Mouse (Mus musculus) ES-Bruce4 (cell line): Measurements from ENCODE around the gene Phf20.

Source experiments
- CTCF ChIP-seq: IDR thresholded peaks from one replicate; pipeline ENCODE4 v1.8.1; 2011; ENCODE audit warnings: low read depth, low read length
- EP300 ChIP-seq: IDR thresholded peaks from 2 replicates; pipeline ENCODE4 v1.6.1; 2011; ENCODE audit warnings: low read depth, low read length; ENCODE audit not compliant: insufficient read depth
- POLR2A ChIP-seq: IDR thresholded peaks from one replicate; pipeline ENCODE4 v1.8.1; 2011; ENCODE audit warnings: low read length; ENCODE audit not compliant: insufficient read depth

- TF ChIP-seq EP300, result no peak
- no peak for TF ChIP-seq CTCF
- no peak for TF ChIP-seq POLR2A
Measured at GRCm38 (mm10) chr2:156192068-156192467, 4.2 kb upstream of the Phf20 start.
